Mouse (Mus musculus): ENCODE data around the gene Gm20741.

Gm20741 gene

DNA sequence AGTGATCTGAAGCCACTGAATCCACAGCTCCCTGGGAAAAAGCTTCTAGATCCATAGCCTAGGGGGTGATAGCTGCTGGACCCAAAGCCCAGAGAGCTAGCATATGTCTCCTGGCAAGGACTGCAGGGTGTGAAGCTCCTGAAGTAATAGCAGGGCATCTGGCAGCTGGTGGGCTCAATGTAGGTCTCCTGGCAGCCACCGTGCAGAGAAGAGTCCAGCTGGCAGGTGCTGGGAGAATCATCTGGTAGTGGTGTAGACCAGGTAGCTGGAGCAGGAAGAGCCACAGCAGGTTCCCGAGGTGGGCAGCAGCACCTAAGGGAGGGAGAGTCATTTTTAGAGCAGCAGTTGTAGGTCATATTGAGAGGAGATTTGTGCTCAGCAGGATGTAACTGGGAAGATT lies at the start of gene Gm20741:
TSS of gene Gm20741 (minus strand) at position 394 of the 400 bp plus-strand sequence.
- DNase-seq (ENCODE audit: low spot score in 2 of 2), result no peak

DNA sequence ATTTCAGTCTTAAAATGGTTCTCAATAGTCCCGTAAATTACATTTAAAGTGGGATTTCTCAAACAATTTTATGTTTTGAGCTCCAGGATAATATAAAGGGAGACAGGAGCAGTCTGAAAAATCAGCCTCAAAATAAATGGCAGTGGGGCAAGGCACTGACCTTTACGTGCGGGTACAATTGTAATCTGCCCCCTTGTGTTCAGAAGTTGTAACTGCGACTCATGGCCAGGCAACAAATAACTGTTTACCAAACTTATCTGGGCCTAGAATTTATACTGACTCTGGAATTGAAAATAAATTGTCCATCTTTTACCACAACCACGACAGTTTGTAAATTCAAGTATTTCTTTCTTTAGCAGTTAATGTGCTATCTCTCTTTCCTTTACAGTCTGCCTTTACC lies 39.4 kb upstream of the Gm20741 start:
- DNase-seq (ENCODE audit: low spot score in 2 of 2), result no peak

DNA sequence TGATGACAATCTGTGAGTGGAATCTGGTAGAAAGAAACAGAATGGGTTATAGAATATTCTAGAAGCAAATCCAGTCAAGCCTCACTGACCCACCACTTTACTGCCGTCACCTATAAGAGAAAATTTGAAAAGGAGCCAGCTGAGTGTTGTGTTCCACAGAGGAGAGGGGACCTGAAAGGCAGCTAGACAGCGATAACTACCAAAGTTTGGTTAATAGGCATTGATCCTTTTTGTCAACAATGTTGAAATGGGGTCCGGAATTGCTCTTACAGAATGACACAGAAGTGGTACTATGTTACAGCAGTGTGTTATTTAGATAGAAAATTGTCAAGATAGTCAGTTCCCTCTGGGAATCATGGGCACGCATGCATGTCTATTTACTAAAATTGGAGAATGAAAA lies 36.5 kb upstream of the Gm20741 start:
- DNase-seq (ENCODE audit: low spot score in 2 of 2), result no peak

DNA sequence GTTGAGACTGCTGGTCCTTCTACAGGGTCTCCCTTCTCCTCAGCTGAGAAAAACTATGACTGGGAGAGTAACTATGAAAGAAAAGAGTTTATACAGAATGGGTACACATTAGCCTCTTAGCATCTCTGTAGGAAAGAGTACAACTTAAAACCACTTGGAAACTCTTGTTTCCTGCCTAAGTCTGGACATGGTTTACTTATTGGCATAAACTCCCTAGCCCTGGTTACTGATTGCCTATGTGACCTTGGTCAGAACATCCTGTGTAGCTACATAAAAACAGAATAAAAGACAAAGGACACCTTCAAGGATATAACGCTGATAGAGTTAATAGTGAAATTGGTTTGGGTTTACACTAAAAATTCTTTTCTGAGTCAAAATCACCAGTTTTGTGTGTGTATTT lies 35.3 kb upstream of the Gm20741 start:
- no peak for DNase-seq (ENCODE audit: low spot score in 2 of 2)

DNA sequence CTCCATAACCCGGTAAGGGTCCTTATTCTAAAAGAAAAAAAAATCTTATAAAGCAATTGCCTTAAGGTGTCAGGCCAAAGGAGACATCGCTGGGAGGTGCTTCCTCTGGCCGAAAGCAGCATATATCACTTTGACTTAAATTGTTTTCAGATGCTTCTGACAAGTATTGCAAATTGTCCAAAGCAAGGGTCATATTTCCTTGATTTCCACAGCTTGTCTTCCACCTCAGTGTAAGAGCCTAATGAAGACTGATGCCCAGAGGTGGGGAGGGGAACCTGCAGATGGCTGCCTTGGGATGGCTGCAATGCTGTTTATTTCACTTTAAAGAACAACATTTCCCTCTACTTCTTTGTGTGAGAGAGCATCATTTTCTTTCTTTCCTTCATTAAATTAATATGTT lies 15.0 kb upstream of the Gm20741 start:
- no peak for DNase-seq (ENCODE audit: low spot score in 2 of 2)

DNA sequence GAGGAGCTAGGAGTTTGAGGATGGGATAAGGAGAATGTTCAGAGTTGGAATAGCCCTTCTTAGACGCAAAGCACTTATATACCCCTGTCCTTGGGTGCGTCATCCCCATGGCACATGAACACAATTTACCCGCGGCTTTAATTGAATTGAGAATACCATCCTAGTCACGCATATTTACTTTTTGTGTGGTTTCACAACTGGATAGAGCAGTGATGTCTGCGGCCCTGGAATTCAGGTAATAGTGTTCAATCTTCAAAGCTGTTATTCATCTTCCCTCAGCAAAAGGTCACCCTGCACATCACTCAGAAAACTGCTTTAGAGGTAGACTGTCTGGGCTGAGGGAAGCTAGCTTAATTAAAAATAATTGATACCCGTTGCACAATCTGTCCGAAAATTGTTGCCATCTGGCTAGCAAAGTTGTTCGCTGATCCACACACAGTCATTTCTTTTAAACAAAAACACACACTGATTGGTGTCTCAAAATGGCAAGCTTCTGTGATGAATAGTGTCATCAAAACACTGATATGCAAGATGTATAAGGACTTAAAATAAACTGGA lies 14.2 kb upstream of the Gm20741 start, which contains the start of gene Krtap14:
TSS of gene Krtap14 (minus strand) at position 51 of the 558 bp plus-strand sequence.
- no peak for DNase-seq (ENCODE audit: low spot score in 2 of 2)

DNA sequence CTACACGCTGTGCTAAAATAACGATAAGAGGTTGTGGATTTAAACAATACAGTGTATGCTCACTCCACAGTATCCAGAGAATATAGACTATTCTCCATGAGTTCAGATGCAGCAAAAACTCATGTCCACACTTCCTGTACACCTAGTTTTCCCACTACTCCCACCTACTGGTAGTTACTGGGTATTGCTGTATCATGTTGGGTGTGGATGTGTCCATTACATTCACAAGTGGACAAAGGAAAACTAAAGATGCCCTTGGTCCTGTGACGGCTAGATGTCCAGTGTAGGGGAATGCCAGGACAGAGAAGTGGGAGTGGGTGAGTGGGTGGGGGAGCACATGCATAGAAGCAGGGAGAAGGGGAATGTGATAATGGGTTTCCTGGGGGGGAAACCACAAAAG lies 11.7 kb upstream of the Gm20741 start:
- no peak for DNase-seq (ENCODE audit: low spot score in 2 of 2)

DNA sequence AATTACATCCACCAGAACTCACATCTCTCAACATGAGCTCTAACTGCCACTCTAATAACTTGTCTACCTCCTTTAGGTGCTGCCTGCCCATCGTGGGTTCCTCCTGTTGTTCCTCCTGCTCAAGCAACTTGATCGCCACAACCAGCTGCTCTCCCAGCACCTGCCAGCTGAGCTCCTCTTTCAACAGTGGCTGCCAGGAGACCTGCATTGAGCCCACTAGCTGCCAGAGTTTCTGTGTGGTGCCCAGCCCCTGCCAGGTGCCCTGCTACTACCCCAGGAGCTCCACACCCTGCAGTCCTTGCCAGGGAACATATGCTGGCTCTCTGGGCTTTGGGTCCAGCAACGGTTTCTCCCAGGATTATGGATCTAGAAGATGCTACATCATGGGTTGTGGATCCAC lies 8.0 kb upstream of the Gm20741 start, which contains the start of gene Krtap15:
TSS of gene Krtap15 (plus strand) at position 150 of the 400 bp plus-strand sequence.
- DNase-seq (ENCODE audit: low spot score in 2 of 2), result no peak

DNA sequence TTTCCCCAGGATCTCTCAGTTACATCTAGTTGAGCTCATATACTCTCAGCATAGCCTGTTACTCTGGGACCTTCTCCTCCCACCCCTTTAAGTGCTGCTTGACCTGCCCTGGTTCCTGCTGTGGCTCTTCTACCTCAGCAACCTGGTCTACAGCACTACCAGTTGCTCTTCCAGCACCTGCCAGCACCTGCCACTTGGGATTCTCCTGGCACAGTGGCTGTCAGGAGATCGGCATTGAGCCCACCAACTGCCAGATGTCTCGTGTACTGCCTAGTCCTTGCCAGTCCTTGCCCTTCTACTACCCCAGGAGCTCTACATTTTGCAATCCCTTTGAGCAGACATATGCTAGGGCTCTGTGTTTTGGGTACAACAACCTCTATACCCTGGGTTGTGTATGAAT lies 25.2 kb downstream of the Gm20741 start:
- DNase-seq (ENCODE audit: low spot score in 2 of 2), result no peak

DNA sequence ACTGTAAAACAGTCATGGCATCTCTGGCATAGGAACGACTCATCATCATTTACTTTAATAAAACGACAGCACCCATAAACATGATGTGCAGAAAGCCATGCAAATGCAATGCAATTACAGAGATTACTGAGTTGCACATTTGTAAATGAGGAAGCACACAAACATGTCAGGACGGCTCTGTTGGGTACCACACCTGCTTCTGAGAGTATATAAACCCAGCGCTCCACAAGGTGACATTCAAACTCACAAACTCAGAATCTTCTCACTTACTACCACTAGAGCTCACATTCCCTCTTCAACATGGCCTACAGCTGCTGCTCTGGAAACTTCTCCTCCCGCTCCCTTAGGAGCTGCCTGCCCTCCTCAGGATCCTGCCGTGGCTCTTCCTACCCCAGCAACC lies 34.4 kb downstream of the Gm20741 start, which contains the start of gene Gm5965:
TSS of gene Gm5965 (plus strand) at position 301 of the 400 bp plus-strand sequence.
- DNase-seq (ENCODE audit: low spot score in 2 of 2), result no peak

DNA sequence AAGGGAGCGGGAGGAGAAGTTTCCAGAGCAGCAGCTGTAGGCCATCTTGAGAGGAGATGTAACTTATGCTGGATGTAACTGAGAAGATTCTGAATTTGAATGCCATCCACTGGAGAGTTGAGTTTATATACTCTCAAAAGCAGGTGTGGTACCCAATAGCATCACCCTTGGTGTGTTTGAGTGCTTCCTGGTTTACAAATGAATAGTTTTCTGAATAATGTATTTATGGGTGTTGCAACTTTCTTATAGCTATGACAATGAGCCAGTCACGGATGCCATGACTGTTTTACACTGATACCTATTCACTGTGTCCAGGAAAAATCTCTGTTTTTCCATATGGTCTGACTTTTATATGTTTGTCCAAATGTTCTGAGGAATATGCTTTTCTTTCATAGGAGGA lies 37.9 kb downstream of the Gm20741 start, which contains the start of gene 2310057N15Rik:
TSS of gene 2310057N15Rik (minus strand) at position 101 of the 400 bp plus-strand sequence.
- DNase-seq (ENCODE audit: low spot score in 2 of 2), result no peak

Measured in urinary bladder, postnatal 4 days (tissue).